Mouse (Mus musculus) spleen, adult 2 months (tissue): ENCODE measurements at regions not wholly inside any gene's neighbourhood (a gene's known extent, or its start where the extent isn't known, plus 50 kb on each side); places are given as distances from the start of the nearest gene placed in this dataset.

Experiments used
- CTCF ChIP-seq: fragments of 200-500 bp; IDR thresholded peaks from 2 replicates; pipeline ENCODE4 v1.5.1; 2011; ENCODE audit warnings: mild to moderate bottlenecking, inconsistent platforms; ENCODE audit not compliant: insufficient read depth, insufficient read length, insufficient replicate concordance; ENCODE audit errors: extremely low read depth
- POLR2A ChIP-seq: fragments of 200-500 bp; IDR thresholded peaks from 2 replicates; pipeline ENCODE4 v1.6.1; 2011; ENCODE audit warnings: low read depth, low read length, inconsistent platforms

- TF ChIP-seq CTCF (no peak), POLR2A (no peak)
Observed at GRCm38 (mm10) chr8:103793331-103793730, 308.1 kb upstream of the Cdh5 start.
